Mouse (Mus musculus) thymus, adult 2 months (tissue): ENCODE data around the gene Ston2.

ENCODE experiments used
- CTCF ChIP-seq: fragments of 200-500 bp; IDR thresholded peaks from 2 replicates; pipeline ENCODE4 v1.5.1; 2012; ENCODE audit warnings: mild to moderate bottlenecking, control low read depth, low read length, moderate library complexity, borderline replicate concordance; ENCODE audit not compliant: control insufficient read depth, poor library complexity, insufficient read depth; ENCODE audit errors: extremely low read depth
- POLR2A ChIP-seq: fragments of 200-500 bp; IDR thresholded peaks from 2 replicates; pipeline ENCODE4 v1.6.1; 2012; ENCODE audit warnings: mild to moderate bottlenecking, low read length, control low read depth, moderate library complexity; ENCODE audit not compliant: control insufficient read depth, poor library complexity, insufficient read depth; ENCODE audit errors: extremely low read depth

DNA sequence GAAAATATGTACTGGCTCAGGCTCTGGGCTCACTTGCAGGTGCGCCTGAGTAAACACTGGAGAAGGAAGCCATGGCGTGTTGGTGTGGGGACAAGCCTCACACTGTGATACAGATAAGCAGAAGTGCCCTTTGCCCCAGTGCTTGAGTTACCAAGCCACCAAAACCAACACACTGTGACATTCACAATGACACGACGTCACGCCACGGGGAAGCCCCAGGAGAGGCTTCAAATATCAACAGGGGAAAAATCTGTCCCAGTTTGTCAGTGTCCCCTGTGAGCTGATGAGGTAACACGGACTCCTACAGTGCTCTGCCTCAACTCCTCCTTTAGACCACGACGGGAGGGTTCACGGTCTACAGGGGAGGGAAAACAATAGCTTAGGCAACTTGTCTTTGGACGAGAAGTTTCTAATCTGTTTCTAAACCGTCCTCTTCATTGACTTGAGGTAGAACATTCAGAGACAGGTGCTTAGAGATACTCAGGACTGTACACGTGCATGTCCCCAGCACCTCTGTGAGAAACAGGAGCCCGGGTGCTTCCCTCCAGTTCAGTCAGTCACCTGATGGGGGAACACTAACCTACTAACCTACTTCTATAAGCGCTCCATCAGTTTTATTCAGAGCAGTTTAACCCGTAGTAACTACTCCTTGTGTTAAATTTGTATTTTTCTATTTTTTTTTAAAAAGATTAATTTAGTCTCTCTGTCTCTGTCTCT is 119.5 kb downstream of the Ston2 start:
- TF ChIP-seq CTCF (no peak), POLR2A (no peak)
